Mouse (Mus musculus): Measurements from ENCODE around the gene 4931428F04Rik. TPM values are rescaled to one million over a fixed set of nuclear protein-coding genes. Genes with fewer than 3 reads are reported as not detected.

Gene 4931428F04Rik
- total RNA-seq, 2 experiments from 2014 or later = 24.2 to 27.1 TPM

DNA sequence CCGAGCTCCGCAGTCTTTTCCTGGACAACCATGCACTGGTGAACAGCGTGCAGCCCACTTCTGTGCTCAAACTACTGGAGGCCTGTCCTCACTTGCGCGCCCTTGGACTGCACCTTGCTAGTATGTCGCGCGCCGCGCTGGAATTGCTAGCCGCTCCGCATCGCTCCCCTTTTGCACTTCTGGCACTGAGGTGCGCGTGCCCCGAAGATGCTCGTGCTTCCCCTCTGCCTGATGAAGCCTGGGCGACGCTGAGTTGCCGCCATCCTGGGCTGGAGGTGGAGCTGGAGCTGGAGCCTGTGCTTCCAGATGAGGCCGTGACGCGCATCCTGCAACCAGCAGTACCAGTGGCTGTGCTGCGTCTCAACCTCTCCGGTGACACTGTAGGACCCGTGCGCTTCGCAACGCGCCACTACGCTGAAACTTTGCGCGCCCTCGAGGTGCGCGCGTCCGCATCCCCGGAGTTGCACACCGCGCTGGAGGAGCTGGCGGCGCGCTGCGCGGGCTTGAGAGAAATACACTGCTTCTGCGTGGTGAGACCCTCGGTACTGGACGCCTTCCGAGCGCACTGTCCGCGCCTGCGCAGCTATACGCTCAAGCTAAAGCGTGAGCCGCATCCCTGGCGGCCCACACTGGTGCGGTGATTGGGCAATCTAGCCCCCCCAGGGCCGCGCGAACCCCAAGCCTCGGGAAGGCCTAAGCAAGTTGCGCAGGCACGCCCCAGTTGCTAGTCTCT, 21.2 kb downstream of the 4931428F04Rik start:
- peak; percentile 87 to 90 for DNase-seq (ENCODE audit: low spot score in 2 of 2)
- intact Hi-C loops (cut with DNase I) = no loop called here

DNA sequence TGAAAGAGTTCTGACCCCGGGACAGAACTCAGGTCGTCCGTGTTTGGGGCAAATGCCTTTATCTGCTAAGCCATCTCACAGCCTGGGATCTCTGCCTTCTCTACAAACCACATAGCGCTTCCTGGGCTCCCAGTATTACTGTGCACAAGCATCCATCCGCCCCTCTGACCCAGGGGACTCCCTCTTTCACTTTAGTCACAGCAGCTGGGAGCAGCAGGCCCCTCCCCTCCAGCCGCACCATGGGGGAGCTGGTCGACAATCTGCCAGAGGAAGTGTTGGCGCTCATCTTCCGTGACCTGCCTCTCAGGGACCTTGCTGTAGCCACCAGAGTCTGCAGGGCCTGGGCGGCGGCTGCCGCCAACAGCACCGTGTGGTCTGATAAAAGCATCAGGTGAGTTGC, 22.9 kb downstream of the 4931428F04Rik start:
- intact Hi-C loops (cut with DNase I) = no loop called here
- DNase-seq (ENCODE audit: low spot score in 2 of 2) = no peak

DNA sequence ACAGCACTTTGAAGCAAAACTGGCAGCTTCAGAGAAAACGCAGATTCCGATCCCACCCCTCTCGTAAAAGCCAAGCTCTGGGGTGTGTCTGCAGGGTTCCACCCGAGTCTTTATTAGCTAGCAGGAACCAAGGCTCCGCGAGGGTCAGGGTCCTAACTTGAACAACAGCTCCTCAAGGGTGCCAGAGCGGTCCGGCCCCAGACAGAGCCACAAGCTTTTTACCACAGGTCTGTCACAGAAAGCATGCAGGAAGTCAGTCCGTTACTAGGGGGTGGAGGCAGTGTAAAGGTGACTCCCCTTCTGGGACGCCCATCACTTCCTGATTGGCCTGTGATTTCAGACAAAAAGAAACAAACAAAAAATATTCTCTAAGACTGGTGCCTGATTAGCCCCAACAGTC, 24.5 kb downstream of the 4931428F04Rik start:
- no peak for DNase-seq (ENCODE audit: low spot score in 2 of 2)

DNA sequence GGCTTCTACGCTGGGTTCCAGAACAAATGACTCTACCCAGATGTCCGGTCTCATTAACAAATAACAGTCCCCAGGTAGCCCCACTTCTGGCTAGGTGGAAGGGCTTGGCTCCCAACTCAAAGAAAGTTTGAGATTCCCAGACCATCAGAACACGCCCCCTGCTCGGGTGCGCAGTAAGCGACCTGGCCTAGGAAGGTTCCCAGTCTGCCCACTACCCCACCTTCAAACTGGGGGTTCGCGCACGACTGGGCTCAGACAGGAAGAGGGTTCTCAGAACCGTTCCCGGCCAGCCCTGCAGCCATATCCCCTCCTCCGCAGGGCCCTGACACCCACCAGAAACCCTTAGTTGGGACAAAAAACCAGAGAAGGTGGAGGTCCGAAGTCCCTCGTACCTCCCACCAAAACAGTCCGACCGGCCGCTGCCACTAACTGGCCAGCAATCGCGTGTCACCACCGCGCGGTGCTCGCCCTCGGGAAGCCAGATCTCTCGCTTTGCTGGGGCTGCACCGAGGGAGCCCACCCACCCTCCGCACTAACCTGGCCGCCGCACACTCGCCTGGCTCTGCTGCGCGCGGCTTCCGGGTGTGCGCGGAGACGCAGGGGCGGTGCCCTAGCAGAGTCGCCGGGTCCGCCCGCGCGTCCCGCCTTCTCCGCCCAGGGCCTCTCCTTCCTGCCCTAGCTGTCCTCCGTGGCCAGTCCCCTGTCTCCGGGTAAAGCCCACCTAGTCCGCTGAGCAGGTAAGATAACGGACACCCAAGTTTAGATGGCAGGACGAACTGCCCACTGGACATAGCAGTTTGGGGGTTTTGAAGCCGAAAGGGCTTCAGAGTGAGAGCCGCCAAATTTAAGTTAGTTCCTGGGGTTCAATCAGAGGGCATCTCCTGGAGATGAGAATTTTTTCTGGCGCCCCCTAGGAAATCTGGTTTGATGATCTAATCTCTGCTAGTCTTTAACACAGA, 25.4 kb downstream of the 4931428F04Rik start, which contains the start of the genes Tradd and Fbxl8:
Gene Tradd, minus strand, starts transcription at position 586 of the 959 bp plus-strand sequence.
Gene Fbxl8, plus strand, starts transcription at position 625 of the 959 bp plus-strand sequence.
- peak in 1 of 2 experiments; percentile 48 for DNase-seq (ENCODE audit: low spot score in 2 of 2)
- intact Hi-C loops (cut with DNase I) = no loop called here

More for the DNA sequence above, 24.5 kb downstream of the 4931428F04Rik start:
- intact Hi-C loops (cut with DNase I) = no loop called here

DNA sequence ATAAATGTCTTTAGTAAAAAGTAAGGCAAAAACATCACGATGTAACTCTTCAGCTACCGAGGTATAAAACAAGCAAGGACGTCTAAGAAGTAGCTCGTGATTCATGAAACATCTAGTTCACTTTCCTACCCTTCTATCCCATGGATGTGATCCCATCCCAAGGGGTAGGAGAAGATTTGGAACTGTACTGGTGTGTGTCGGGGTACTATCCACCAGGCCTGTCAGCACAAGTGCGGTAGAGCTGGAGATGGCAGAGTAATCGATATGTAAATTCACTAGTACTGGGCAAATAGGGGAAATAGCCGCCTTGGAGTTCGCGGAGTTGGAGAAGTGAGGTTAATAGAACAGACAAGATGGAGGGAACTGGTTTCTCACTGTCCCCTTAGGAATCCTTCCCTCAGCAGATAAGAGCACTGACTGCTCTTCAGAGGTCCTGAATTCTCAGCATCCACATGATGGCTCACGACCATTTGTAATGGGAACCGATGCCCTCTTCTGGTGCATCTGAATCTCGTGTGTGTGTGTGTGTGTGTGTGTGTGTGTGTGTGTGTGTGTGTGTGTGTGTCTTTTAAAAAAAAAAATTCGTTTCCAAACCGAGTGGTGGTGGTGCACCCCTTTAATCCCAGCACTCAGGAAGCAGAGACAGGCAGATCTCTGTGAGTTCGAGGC, 26.3 kb downstream of the 4931428F04Rik start:
- no peak for DNase-seq (ENCODE audit: low spot score in 2 of 2)
- intact Hi-C loops (cut with DNase I) = no loop called here

DNA sequence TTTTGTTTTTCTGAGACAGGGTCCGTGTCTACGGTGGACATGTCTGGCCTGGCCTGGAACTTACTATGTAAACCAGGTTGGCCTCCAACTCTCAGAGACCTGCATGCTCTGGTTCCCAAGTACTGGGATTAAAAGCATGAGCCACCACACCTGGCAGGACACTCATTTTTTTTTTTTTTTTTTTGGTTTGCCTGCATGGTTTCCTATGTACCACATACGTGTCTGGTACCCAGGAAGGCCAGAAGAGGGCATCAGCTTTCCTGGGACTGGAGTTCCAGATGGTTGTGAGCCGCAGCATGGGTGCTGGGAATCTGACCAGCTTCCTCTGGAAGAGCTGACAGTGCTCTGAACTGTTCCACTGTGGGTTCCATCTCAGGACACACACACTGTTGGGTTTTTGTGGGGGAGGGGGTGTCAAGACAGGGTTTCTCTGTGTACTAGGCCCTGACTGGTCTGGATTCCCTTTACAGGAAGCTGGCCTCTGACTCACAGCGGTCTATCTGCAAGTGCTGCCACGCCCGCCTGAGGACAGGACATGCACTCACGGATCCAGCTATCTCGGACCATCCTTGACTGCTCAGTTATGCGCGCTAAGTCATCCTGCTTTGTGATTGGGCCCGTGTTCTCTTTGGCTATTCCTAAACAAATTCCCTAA, 28.2 kb downstream of the 4931428F04Rik start:
- no peak for DNase-seq (ENCODE audit: low spot score in 2 of 2)
- intact Hi-C loops (cut with DNase I) = no loop called here

DNA sequence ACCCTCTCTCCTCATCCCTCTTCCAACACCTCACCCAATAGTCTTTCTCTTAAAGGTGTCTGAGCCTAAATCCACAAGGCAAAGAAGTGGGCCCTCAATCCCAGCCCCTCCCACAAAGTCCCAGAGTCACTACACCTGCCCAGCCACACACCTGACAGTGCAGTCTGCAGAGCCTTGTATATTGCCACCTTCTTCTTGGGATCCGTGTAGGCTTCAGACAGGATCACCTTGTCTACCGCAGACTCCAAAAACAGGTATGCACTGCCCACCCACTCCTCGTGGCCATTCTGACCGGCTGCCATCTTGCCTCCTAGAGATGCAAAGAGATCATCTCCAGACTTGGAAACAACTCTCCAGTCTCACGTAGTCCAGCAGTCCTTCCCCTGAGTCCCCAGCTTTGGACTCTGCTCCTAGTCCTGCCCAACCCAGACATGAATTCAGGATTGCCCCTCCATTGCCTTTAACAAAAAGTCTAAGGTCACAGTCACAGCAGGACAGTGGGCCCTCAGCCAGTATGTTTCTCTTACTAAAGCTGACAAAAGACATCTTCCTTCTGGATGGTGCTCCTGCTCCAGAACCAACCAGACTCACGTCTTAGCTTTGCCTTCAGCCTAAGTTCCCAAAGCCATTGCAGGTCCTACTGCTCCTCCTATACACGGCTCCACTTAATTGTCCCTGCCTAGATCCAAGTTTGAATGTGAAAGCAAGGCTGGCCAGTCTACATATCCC, 29.1 kb downstream of the 4931428F04Rik start:
- no peak for DNase-seq (ENCODE audit: low spot score in 2 of 2)
- intact Hi-C loops (cut with DNase I) = no loop called here

DNA sequence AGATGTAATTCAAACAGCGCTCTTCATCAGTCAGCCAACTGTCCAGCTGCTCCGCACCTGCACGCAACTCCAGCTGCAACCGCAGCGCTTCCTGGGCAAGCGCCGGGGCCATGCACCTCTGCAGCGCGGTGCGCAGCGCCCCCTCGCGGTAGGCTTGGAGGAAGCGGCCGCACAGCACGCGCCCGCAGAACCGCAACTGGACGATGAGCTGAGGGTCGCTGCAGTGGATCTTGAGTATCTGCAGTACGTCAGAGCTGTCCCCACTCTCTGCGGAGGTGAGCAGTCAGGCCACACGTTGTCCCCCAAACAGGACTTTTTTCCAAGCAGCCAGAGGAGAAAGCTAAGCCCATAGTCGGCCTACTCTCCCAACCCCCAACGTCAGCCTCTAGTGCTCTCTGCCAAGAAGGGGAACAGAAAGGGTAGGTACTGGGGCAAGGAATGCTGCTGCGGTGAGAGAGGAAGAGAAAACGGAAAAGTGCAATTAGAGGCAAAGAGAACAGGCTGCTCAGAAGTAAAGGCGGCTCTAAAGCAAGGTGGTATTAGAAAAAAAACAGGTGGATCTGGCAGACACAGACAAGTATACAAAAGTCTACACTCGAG, 29.8 kb downstream of the 4931428F04Rik start:
- DNase-seq (ENCODE audit: low spot score in 2 of 2) = peak; percentile 68 to 69
- intact Hi-C loops (cut with DNase I) = no loop called here

DNA sequence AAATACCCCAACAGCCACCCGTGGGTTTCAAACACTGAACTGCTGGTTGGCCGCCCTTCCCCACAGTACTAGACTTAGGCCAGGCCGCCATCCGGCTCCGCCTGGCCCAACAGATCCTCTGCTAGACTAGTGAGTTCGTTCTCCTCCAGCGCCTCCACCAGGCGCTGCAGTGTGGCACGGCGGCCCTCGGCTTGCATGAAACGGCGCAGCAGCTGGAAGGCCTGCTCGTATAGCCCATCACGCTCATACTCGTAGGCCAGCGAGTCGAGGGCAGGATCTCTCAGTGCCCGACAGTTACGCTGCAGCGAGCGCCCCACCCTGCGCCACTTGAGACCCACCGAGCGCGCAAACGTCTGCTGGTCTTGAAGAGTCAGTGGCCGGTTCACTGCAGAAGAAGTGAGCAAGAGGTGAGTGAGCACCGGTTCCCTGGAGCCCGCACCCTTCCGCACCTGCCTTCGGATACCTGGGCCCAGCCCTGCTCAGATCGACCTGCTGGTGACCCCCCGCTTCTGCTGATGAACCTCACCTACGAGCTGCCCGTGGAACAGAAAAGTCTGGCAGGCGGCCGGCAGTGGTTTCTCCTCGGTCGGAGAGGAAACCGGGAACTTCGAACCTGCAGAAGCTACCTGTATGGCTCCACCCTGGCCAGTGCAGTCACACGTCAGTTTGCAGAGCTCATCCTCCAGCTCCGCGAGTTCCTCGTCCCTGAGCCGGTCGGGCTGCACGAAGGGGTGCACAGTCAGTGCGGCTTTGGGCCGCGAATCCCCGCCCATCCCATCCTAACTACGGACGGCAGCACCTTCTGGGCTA, 30.5 kb downstream of the 4931428F04Rik start:
- intact Hi-C loops (cut with DNase I) = no loop called here
- DNase-seq (ENCODE audit: low spot score in 2 of 2) = peak; percentile 30 to 45

DNA sequence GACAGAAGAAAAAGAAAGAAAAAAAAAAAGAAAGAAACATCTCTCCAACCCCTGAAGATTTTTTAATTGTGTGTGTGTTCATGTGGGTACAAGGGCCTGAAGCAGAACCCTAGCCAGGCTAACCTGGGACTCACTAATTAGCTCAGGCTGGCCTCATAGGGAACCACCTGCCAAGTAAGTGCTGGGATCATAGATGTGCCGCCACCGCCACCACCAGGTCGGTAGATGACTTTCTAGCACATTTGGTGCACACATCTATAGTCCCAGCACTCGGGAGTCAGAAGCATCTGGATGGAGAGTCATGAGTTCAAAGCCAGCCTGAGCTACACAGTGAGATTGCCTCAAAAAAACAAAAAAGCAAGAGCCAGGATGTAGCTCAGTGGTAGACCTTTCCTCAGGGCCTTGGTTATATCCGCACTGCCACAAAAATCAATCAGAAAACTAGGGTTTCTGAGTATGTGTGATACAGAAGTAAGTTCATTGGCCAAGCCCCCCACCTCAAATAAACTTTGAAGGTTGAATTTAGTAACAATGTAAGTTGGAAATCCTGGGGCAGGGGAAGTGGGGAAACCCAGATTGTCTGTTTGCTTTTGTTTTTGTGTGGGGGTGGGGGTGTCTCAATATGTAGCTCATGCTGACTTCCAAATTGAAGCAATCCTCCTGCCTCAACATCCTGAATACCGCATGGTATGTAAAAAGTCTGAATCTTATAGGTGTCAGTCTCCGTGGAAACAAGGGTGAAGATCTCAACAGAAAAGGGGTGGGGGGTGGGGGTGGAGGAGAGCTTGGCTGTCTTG, 32.1 kb downstream of the 4931428F04Rik start:
- intact Hi-C loops (cut with DNase I) = no loop called here
- DNase-seq (ENCODE audit: low spot score in 2 of 2) = no peak

DNA sequence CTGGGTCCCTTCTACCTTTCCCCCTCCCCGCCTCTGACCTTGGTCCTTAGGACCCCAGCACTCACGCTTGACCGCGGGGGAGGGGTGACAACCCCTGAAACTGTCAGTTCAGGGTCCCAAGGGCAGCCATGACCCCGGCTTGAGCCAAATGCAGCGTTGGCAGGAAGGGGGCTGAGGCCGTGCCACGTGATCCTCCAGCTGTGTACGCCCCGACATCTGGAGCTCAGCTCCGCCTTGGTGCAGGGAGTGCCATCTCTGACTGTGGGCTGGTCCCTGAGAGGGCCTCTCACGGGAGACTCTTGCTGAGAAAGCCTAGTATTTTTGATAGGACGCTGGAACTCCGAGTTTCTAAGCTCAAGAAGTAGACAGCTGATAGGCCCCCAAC, 34.7 kb downstream of the 4931428F04Rik start, which contains the start of gene B3gnt9:
Gene B3gnt9, minus strand, starts transcription at position 188 of the 385 bp plus-strand sequence.
- DNase-seq (ENCODE audit: low spot score in 2 of 2) = peak in 1 of 2 experiments; percentile 21
- intact Hi-C loops (cut with DNase I) = loop anchor here (5.0 kb wide), 1 partner anchor 32 kb away; the partner anchor contains the start of gene 4931428F04Rik

DNA sequence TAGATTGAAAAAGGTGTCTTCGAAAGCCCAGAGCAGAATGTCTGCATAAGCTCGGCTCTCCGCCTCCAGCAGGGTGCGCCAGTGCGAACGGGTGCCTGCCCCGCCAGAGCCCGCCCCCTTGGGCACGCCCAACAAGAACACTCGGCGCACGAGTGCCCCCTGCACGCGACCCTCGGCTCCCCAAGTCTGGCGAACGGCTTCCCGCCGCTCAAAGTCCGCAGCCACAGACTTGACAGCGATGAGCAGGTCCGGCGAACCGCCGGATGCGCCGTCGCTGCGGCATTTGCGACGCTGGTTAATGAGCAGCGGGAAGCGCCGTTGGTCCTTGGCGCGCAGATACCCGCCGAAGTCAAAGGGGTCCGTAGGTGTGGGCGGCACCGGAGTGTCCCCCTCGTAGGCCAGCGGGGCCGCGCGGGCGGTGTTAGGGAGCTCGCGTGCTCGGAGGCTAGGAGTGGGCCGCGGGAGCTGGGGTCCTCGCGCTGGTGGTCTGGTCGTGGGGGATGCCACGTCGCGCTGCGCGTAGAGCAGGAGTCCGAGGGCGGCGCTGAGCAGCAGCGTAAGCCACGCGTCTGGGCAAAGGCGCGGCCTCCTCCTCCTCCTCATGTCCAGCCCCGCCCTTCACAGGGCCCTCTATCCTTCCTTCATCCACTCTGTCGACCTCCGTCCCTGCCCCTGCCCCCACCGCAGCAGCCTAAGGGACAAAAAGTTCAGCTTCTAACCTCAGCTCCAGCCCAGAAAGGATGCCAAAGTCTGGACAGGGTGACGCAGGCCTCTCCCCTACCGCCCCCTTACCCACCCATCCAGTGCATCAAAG, 35.3 kb downstream of the 4931428F04Rik start:
- intact Hi-C loops (cut with DNase I) = loop anchor here (5.0 kb wide), 1 partner anchor 33 kb away; the partner anchor contains the start of gene 4931428F04Rik
- DNase-seq (ENCODE audit: low spot score in 2 of 2) = peak; percentile 85 to 87

DNA sequence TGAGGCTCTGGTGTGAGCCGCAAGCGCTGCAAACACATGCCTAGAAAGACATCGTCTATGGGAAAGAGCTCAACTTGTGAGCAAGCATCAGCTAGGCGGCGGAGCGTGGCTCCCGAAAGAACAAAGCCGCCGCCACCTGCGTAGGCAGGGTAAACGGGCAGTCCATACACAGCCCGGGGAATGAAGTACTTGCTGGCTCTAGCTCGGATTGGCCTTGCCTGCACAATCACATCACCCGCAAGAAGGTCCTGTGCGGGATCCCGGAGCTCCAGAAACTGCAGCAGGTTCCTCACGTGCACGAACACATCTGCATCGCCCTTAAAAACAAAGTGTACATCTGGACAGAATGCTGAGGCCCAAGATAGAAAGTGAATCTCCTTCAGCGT, 35.9 kb downstream of the 4931428F04Rik start:
- intact Hi-C loops (cut with DNase I) = loop anchor here (5.0 kb wide), 1 partner anchor 34 kb away; the partner anchor contains the start of gene 4931428F04Rik
- DNase-seq (ENCODE audit: low spot score in 2 of 2) = no peak

DNA sequence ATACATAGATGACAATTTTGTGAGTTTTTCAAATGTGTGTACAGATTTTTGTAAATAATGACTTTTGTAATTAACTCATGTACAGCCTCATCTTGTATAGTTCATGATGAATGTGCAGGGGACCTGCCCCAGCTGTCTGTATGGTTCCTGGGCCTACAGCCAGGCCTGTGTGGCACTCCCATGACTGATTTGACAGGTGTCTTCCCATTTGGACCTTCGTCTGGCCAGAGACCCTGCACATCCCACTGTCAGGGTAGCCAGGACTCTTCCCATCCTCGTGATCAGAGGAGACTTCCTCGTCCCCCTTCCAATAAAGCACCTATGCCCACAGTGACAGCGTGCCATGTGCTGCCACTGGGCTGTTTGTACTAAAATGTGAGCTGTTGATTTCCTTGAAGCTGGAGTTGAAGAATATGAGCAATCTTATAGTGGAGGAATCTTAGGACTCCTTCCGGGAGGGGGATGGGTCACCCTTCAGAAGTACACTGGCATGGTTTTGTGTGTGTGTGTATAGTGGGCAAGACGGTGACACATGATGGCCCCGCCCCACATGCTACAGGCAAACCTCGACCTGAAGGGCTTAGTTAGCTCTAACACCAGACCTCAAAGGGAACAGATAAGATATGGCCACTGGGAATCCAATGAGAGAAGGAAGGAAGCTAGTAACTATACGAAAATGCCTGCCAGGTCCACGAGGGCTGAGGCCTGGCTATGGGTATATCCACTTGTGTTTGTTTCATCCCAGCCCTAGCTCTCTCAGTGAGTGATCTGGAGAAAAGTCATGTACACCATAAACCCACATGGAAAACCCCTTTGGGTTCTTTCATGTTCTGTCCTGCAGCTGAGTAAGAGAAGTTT, 36.8 kb downstream of the 4931428F04Rik start:
- intact Hi-C loops (cut with DNase I) = loop anchor here (5.0 kb wide), 1 partner anchor 34 kb away; the partner anchor contains the start of gene 4931428F04Rik
- DNase-seq (ENCODE audit: low spot score in 2 of 2) = no peak

DNA sequence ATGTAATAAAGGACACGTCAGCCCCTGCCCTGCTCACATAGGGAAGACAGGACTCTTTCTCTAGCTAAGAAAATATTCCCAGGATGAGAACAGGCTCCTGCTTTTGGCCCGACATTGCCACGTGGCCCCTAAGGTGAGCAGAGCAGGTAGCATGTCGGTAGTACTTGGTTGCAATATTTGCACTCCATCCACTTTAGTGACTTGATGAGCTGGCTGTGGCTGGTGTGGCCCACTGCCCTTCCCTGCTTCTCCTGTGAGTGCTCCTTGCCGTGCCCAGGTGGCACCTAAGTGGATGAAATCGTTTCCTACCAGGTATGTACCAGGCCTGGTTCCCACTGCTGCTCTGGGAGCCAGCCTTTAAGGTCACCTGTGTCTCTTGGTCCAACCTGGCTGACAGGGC, 37.7 kb downstream of the 4931428F04Rik start:
- intact Hi-C loops (cut with DNase I) = loop anchor here (5.0 kb wide), 1 partner anchor 35 kb away; the partner anchor contains the start of gene 4931428F04Rik
- DNase-seq (ENCODE audit: low spot score in 2 of 2) = no peak

Measured in left cerebral cortex, postnatal 36 days (tissue).